Mouse (Mus musculus): ENCODE measurements at regions not wholly inside any gene's neighbourhood (a gene's known extent, or its start where the extent isn't known, plus 50 kb on each side); places are given as distances from the start of the nearest gene placed in this dataset.

- Histone ChIP-seq H3K27ac (ENCODE audit: control insufficient read depth, insufficient read depth, low read depth, low read length) (no peak overlapping the region), H3K4me3 (ENCODE audit: control insufficient read depth, low read depth, low read length) (no peak overlapping the region), H3K36me3 (ENCODE audit: control insufficient read depth, insufficient read depth, low read length) (no peaks in the 10 kb centered on the region), H3K4me1 (ENCODE audit: control insufficient read depth, insufficient read depth, low read length) (peaks cover 13% of the 10 kb centered on the region), H3K27me3 (ENCODE audit: control insufficient read depth, insufficient read depth, low read length) (no peaks in the 10 kb centered on the region)
- TF ChIP-seq POLR2A (IDR thresholded peaks at IDR 0.05; ENCODE audit: control insufficient read depth, low read depth, low read length) (no peak), CTCF (IDR thresholded peaks at IDR 0.05; ENCODE audit: control insufficient read depth, insufficient read depth, insufficient replicate concordance, low read depth, low read length) (no peak)
These were observed 461.8 kb downstream of the Ccdc171 start for GRCm38 (mm10) chr4:83986951-83987822.

GRCm38 (mm10) chr4:83987846-83988245, 462.5 kb downstream of the Ccdc171 start:
- Histone ChIP-seq H3K4me3 (ENCODE audit: control insufficient read depth, low read depth, low read length) (no peak overlapping the region; the same call in 1 of the 2 replicates), H3K36me3 (ENCODE audit: control insufficient read depth, insufficient read depth, low read length) (no peaks in the 10 kb centered on the region), H3K27me3 (ENCODE audit: control insufficient read depth, insufficient read depth, low read length) (no peaks in the 10 kb centered on the region), H3K4me1 (ENCODE audit: control insufficient read depth, insufficient read depth, low read length) (peaks cover 13% of the 10 kb centered on the region), H3K27ac (ENCODE audit: control insufficient read depth, insufficient read depth, low read depth, low read length) (no peak overlapping the region)
- TF ChIP-seq CTCF (IDR thresholded peaks at IDR 0.05; ENCODE audit: control insufficient read depth, insufficient read depth, insufficient replicate concordance, low read depth, low read length) (no peak), POLR2A (IDR thresholded peaks at IDR 0.05; ENCODE audit: control insufficient read depth, low read depth, low read length) (no peak)

- Histone ChIP-seq H3K4me1 (ENCODE audit: control insufficient read depth, insufficient read depth, low read length) (peaks cover 13% of the 10 kb centered on the region), H3K4me3 (ENCODE audit: control insufficient read depth, low read depth, low read length) (no peak overlapping the region), H3K27ac (ENCODE audit: control insufficient read depth, insufficient read depth, low read depth, low read length) (no peak overlapping the region), H3K27me3 (ENCODE audit: control insufficient read depth, insufficient read depth, low read length) (no peaks in the 10 kb centered on the region), H3K36me3 (ENCODE audit: control insufficient read depth, insufficient read depth, low read length) (no peaks in the 10 kb centered on the region)
- TF ChIP-seq POLR2A (IDR thresholded peaks at IDR 0.05; ENCODE audit: control insufficient read depth, low read depth, low read length) (no peak), CTCF (IDR thresholded peaks at IDR 0.05; ENCODE audit: control insufficient read depth, insufficient read depth, insufficient replicate concordance, low read depth, low read length) (no peak)
These were observed 463.0 kb downstream of the Ccdc171 start for GRCm38 (mm10) chr4:83988314-83988713.

- Histone ChIP-seq H3K36me3 (ENCODE audit: control insufficient read depth, insufficient read depth, low read length) (no peaks in the 10 kb centered on the region), H3K4me3 (ENCODE audit: control insufficient read depth, low read depth, low read length) (no peak overlapping the region), H3K27me3 (ENCODE audit: control insufficient read depth, insufficient read depth, low read length) (no peaks in the 10 kb centered on the region), H3K27ac (ENCODE audit: control insufficient read depth, insufficient read depth, low read depth, low read length) (no peak overlapping the region), H3K4me1 (ENCODE audit: control insufficient read depth, insufficient read depth, low read length) (peaks cover 13% of the 10 kb centered on the region)
- no peak for TF ChIP-seq CTCF (IDR thresholded peaks at IDR 0.05; ENCODE audit: control insufficient read depth, insufficient read depth, insufficient replicate concordance, low read depth, low read length)
- no peak for TF ChIP-seq POLR2A (IDR thresholded peaks at IDR 0.05; ENCODE audit: control insufficient read depth, low read depth, low read length)
These were observed 465.0 kb downstream of the Ccdc171 start for GRCm38 (mm10) chr4:83990126-83990989.

- TF ChIP-seq POLR2A (IDR thresholded peaks at IDR 0.05; ENCODE audit: control insufficient read depth, low read depth, low read length) (no peak), CTCF (IDR thresholded peaks at IDR 0.05; ENCODE audit: control insufficient read depth, insufficient read depth, insufficient replicate concordance, low read depth, low read length) (no peak)
These were observed 465.9 kb downstream of the Ccdc171 start for GRCm38 (mm10) chr4:83991195-83991594.

GRCm38 (mm10) chr4:83997079-83997478, 471.7 kb downstream of the Ccdc171 start:
- Histone ChIP-seq H3K27ac (ENCODE audit: control insufficient read depth, insufficient read depth, low read depth, low read length) (no peak overlapping the region), H3K36me3 (ENCODE audit: control insufficient read depth, insufficient read depth, low read length) (no peaks in the 10 kb centered on the region), H3K27me3 (ENCODE audit: control insufficient read depth, insufficient read depth, low read length) (no peaks in the 10 kb centered on the region), H3K4me3 (ENCODE audit: control insufficient read depth, low read depth, low read length) (no peak overlapping the region), H3K4me1 (ENCODE audit: control insufficient read depth, insufficient read depth, low read length) (peaks cover 2% of the 10 kb centered on the region; the same call in 1 of the 2 replicates)
- no peak for TF ChIP-seq POLR2A (IDR thresholded peaks at IDR 0.05; ENCODE audit: control insufficient read depth, low read depth, low read length)
- no peak for TF ChIP-seq CTCF (IDR thresholded peaks at IDR 0.05; ENCODE audit: control insufficient read depth, insufficient read depth, insufficient replicate concordance, low read depth, low read length)

More at GRCm38 (mm10) chr4:83991195-83991594, 465.9 kb downstream of the Ccdc171 start:
- H3K27ac ChIP-seq (ENCODE audit: control insufficient read depth, insufficient read depth, low read depth, low read length) = no peak overlapping the region
- no peak overlapping the region for H3K4me3 ChIP-seq (ENCODE audit: control insufficient read depth, low read depth, low read length)
- peaks cover 13% of the 10 kb centered on the region for H3K4me1 ChIP-seq (ENCODE audit: control insufficient read depth, insufficient read depth, low read length)
- H3K36me3 ChIP-seq (ENCODE audit: control insufficient read depth, insufficient read depth, low read length) = no peaks in the 10 kb centered on the region
- H3K27me3 ChIP-seq (ENCODE audit: control insufficient read depth, insufficient read depth, low read length) = no peaks in the 10 kb centered on the region

GRCm38 (mm10) chr4:84001645-84002044, 476.3 kb downstream of the Ccdc171 start:
- TF ChIP-seq CTCF (IDR thresholded peaks at IDR 0.05; ENCODE audit: control insufficient read depth, insufficient read depth, insufficient replicate concordance, low read depth, low read length) (no peak), POLR2A (IDR thresholded peaks at IDR 0.05; ENCODE audit: control insufficient read depth, low read depth, low read length) (no peak)
- Histone ChIP-seq H3K4me3 (ENCODE audit: control insufficient read depth, low read depth, low read length) (no peak overlapping the region), H3K27ac (ENCODE audit: control insufficient read depth, insufficient read depth, low read depth, low read length) (no peak overlapping the region), H3K4me1 (ENCODE audit: control insufficient read depth, insufficient read depth, low read length) (peaks cover 2% of the 10 kb centered on the region; the same call in 1 of the 2 replicates), H3K36me3 (ENCODE audit: control insufficient read depth, insufficient read depth, low read length) (no peaks in the 10 kb centered on the region), H3K27me3 (ENCODE audit: control insufficient read depth, insufficient read depth, low read length) (no peaks in the 10 kb centered on the region)
